Mouse (Mus musculus) midbrain, postnatal 0 days (tissue): Measurements from ENCODE around the gene Cdhr5. TPM values are rescaled to one million over a fixed set of nuclear protein-coding genes. Genes with fewer than 3 reads are reported as not detected.
A peak's percentile ranks its signal among the peaks of the same experiment; 100 is the strongest.

ENCODE experiments used
- ATAC-seq: fragments of 200-750 bp; cut with Nextera tagmentation; 2 replicates; pipeline ENCODE4 v1.8.0; 2017; ENCODE audit warnings: moderate number of reproducible peaks, mild to moderate bottlenecking, moderate TSS enrichment, moderate library complexity; ENCODE audit not compliant: low FRiP score
- DNase-seq: peaks from one replicate; pipeline ENCODE4 v3.0.0-alpha.2; 2015; ENCODE audit warnings: low spot score
- H3K27ac ChIP-seq: fragments of 300-500 bp; sonication (generic); 2 replicates; pipeline ENCODE4 v1.5.1; 2014; ENCODE audit warnings: low read depth, mild to moderate bottlenecking, low read length, mixed read lengths
- H3K27me3 ChIP-seq: fragments of 300-500 bp; sonication (generic); 2 replicates; pipeline ENCODE4 v1.6.1; 2014; ENCODE audit warnings: low read length, control low read depth, mixed read lengths; ENCODE audit not compliant: insufficient read depth
- H3K36me3 ChIP-seq: fragments of 300-500 bp; sonication (generic); 2 replicates; pipeline ENCODE4 v1.6.1; 2014; ENCODE audit warnings: low read length, control low read depth, mixed read lengths; ENCODE audit not compliant: insufficient read depth
- H3K4me1 ChIP-seq: fragments of 300-500 bp; sonication (generic); 2 replicates; pipeline ENCODE4 v1.6.1; 2014; ENCODE audit warnings: mild to moderate bottlenecking, control low read depth, antibody characterized with exemption, low read length, mixed read lengths; ENCODE audit not compliant: insufficient read depth
- H3K4me2 ChIP-seq: fragments of 300-500 bp; sonication (generic); 2 replicates; pipeline ENCODE4 v1.6.1; 2014; ENCODE audit warnings: low read depth, mild to moderate bottlenecking, low read length, mixed read lengths; ENCODE audit not compliant: poor library complexity, severe bottlenecking
- H3K4me3 ChIP-seq: fragments of 300-500 bp; sonication (generic); 2 replicates; pipeline ENCODE4 v1.5.1; 2014; ENCODE audit warnings: low read depth, mild to moderate bottlenecking, low read length, moderate library complexity
- H3K9ac ChIP-seq: fragments of 300-500 bp; sonication (generic); replicated peaks from 2 replicates; pipeline ENCODE4 v1.6.1; 2014; ENCODE audit warnings: mild to moderate bottlenecking, low read length, moderate library complexity, mixed read lengths; ENCODE audit not compliant: poor library complexity, severe bottlenecking
- H3K9me3 ChIP-seq: fragments of 300-500 bp; sonication (generic); 2 replicates; pipeline ENCODE4 v1.6.1; 2016; ENCODE audit warnings: low read length, control low read depth
- CTCF ChIP-seq: IDR thresholded peaks from 2 replicates; pipeline ENCODE4 v1.5.1; 2016; ENCODE audit warnings: antibody characterized with exemption, mild to moderate bottlenecking
- WGBS: fragments of 180-500 bp; shearing (Covaris S2); extraction: QIAGEN DNeasy Blood & Tissue Kit; methylation state at CpG from one replicate; pipeline ENCODE4 v1.1.7; 2014; 5-methylcytosine and 5-hydroxymethylcytosine counted together
- polyA plus RNA-seq: library from polyadenylated mRNA; unstranded; fragments of >200 nt; fragmentation: Nextera tagmentation; extraction: Ambion mirVana; gene quantifications from 2 replicates; pipeline ENCODE4 v1.2.1, GENCODE M21; 2015
- total RNA-seq: library from RNA; depleted of rRNA; stranded (reverse); fragments of >200 nt; gene quantifications from 2 replicates; pipeline ENCODE4 v1.2.3, GENCODE M21; 2014

Gene Cdhr5
- total and polyA plus RNA-seq, 2 experiments from 2014 or later = not detected

- no peaks in the 10 kb centered on the region for H3K27me3 ChIP-seq
- H3K9ac ChIP-seq = no peak overlapping the region
- H3K27ac ChIP-seq = no peak overlapping the region
- WGBS = 91% methylated on average over 9 of the region's 10 CpGs
- DNase-seq (no peak), ATAC-seq (no peak)
- no peak overlapping the region for H3K4me3 ChIP-seq
- no peaks in the 10 kb centered on the region for H3K9me3 ChIP-seq
- peaks cover 32% of the 10 kb centered on the region for H3K36me3 ChIP-seq
- no peak for TF ChIP-seq CTCF
- H3K4me1 ChIP-seq = peaks cover 8% of the 10 kb centered on the region; the same call in 1 of the 2 replicates
- H3K4me2 ChIP-seq = no peak overlapping the region
Measured at GRCm38 (mm10) chr7:141231551-141231950, 45.0 kb downstream of the Cdhr5 start.

- Histone ChIP-seq H3K36me3 (peaks cover 32% of the 10 kb centered on the region), H3K9ac (no peak overlapping the region), H3K4me2 (no peak overlapping the region), H3K27me3 (no peaks in the 10 kb centered on the region), H3K4me1 (peaks cover 8% of the 10 kb centered on the region; the same call in 1 of the 2 replicates), H3K9me3 (no peaks in the 10 kb centered on the region), H3K4me3 (no peak overlapping the region), H3K27ac (no peak overlapping the region)
- 93% methylated on average over 3 of the region's 3 CpGs for WGBS
- DNase-seq (no peak), ATAC-seq (no peak)
- no peak for TF ChIP-seq CTCF
Measured at GRCm38 (mm10) chr7:141231111-141231510, 45.5 kb downstream of the Cdhr5 start.

GRCm38 (mm10) chr7:141230570-141230969 lies 46.0 kb downstream of the Cdhr5 start:
- H3K9ac ChIP-seq = no peak overlapping the region
- H3K4me1 ChIP-seq = peaks cover 8% of the 10 kb centered on the region; the same call in 1 of the 2 replicates
- H3K27me3 ChIP-seq = no peaks in the 10 kb centered on the region
- H3K9me3 ChIP-seq = no peaks in the 10 kb centered on the region
- no peak for TF ChIP-seq CTCF
- H3K4me3 ChIP-seq = no peak overlapping the region
- no peak overlapping the region for H3K4me2 ChIP-seq
- ATAC-seq = no peak
- peaks cover 29% of the 10 kb centered on the region for H3K36me3 ChIP-seq
- 95% methylated on average over 4 of the region's 4 CpGs for WGBS
- no peak for DNase-seq
- H3K27ac ChIP-seq = no peak overlapping the region

GRCm38 (mm10) chr7:141229702-141230101 lies 46.9 kb downstream of the Cdhr5 start:
- H3K9ac ChIP-seq = peak overlapping the region; percentile 95
- H3K27ac ChIP-seq = no peak overlapping the region
- ATAC-seq (no peak), DNase-seq (no peak)
- no peaks in the 10 kb centered on the region for H3K27me3 ChIP-seq
- H3K4me2 ChIP-seq = peak overlapping the region; percentile 82
- H3K4me3 ChIP-seq = peak overlapping the region; percentile 97
- WGBS = 61% methylated on average over 6 of the region's 6 CpGs
- H3K9me3 ChIP-seq = no peaks in the 10 kb centered on the region
- TF ChIP-seq CTCF = no peak
- peaks cover 29% of the 10 kb centered on the region for H3K36me3 ChIP-seq
- H3K4me1 ChIP-seq = peaks cover 8% of the 10 kb centered on the region; the same call in 1 of the 2 replicates

- H3K4me3 ChIP-seq = peak within 1 kb of the TSS; percentile 97
- TF ChIP-seq CTCF = peak; percentile 100
- no peaks in the 10 kb centered on the region for H3K9me3 ChIP-seq
- DNase-seq (peak; percentile 91), ATAC-seq (peak; percentile 93)
- peak within 1 kb of the TSS; percentile 92 for H3K27ac ChIP-seq
- H3K27me3 ChIP-seq = no peaks in the 10 kb centered on the region
- peaks cover 22% of the 10 kb centered on the region for H3K36me3 ChIP-seq
- H3K9ac ChIP-seq = peak within 1 kb of the TSS; percentile 95
- under 1% methylated on average over 76 of the region's 76 CpGs for WGBS
- peak within 1 kb of the TSS; percentile 82 for H3K4me2 ChIP-seq
- H3K4me1 ChIP-seq = peaks cover 8% of the 10 kb centered on the region; the same call in 1 of the 2 replicates
Measured at GRCm38 (mm10) chr7:141228279-141229067, 48.1 kb downstream of the Cdhr5 start, which contains the start of gene Phrf1. Phrf1 (plus strand) TSS chr7:141228784.

GRCm38 (mm10) chr7:141227796-141228195 lies 48.8 kb downstream of the Cdhr5 start:
- Histone ChIP-seq H3K9ac (no peak overlapping the region), H3K27me3 (no peaks in the 10 kb centered on the region), H3K36me3 (peaks cover 15% of the 10 kb centered on the region), H3K4me3 (peak overlapping the region; percentile 97), H3K4me2 (peak overlapping the region; percentile 23; the same call in 1 of the 2 replicates), H3K9me3 (no peaks in the 10 kb centered on the region), H3K4me1 (peaks cover 8% of the 10 kb centered on the region; the same call in 1 of the 2 replicates), H3K27ac (peak overlapping the region; percentile 92; the same call in 1 of the 2 replicates)
- ATAC-seq (peak; percentile 17; the same call in 1 of the 2 replicates), DNase-seq (no peak)
- 70% methylated on average over 4 of the region's 4 CpGs for WGBS
- TF ChIP-seq CTCF = no peak
